Mouse (Mus musculus): Measurements from ENCODE around the gene Slc12a7.

Gene Slc12a7

GRCm38 (mm10) chr13:73763439-73764255, 30.8 kb downstream of the Slc12a7 start:
- DNase-seq (ENCODE audit: low spot score): peak; percentile 91

- peak; percentile 61 for DNase-seq (ENCODE audit: low spot score)
Measured at GRCm38 (mm10) chr13:73764256-73764775, 31.4 kb downstream of the Slc12a7 start.

- DNase-seq (ENCODE audit: low spot score): no peak
Measured at GRCm38 (mm10) chr13:73765393-73765792, 32.5 kb downstream of the Slc12a7 start.

GRCm38 (mm10) chr13:73767224-73767623, 34.3 kb downstream of the Slc12a7 start:
- DNase-seq (ENCODE audit: low spot score): no peak

- no peak for DNase-seq (ENCODE audit: low spot score)
Measured at GRCm38 (mm10) chr13:73767754-73768153, 34.9 kb downstream of the Slc12a7 start.

- DNase-seq (ENCODE audit: low spot score): no peak
Measured at GRCm38 (mm10) chr13:73768311-73768710, 35.4 kb downstream of the Slc12a7 start.

GRCm38 (mm10) chr13:73769916-73770682, 37.2 kb downstream of the Slc12a7 start:
- no peak for DNase-seq (ENCODE audit: low spot score)

- peak; percentile 40 for DNase-seq (ENCODE audit: low spot score)
Measured at GRCm38 (mm10) chr13:73771131-73771530, 38.2 kb downstream of the Slc12a7 start.

GRCm38 (mm10) chr13:73772655-73773054, 39.8 kb downstream of the Slc12a7 start:
- no peak for DNase-seq (ENCODE audit: low spot score)

GRCm38 (mm10) chr13:73773519-73774205, 40.8 kb downstream of the Slc12a7 start:
- DNase-seq (ENCODE audit: low spot score): no peak

- no peak for DNase-seq (ENCODE audit: low spot score)
Measured at GRCm38 (mm10) chr13:73775786-73776185, 42.9 kb downstream of the Slc12a7 start.

- DNase-seq (ENCODE audit: low spot score): no peak
Measured at GRCm38 (mm10) chr13:73777578-73777977, 44.7 kb downstream of the Slc12a7 start.

- no peak for DNase-seq (ENCODE audit: low spot score)
Measured at GRCm38 (mm10) chr13:73782486-73782885, 49.6 kb downstream of the Slc12a7 start.

GRCm38 (mm10) chr13:73792176-73792575, 59.3 kb downstream of the Slc12a7 start:
- DNase-seq (ENCODE audit: low spot score): no peak

GRCm38 (mm10) chr13:73793171-73793570, 60.3 kb downstream of the Slc12a7 start:
- DNase-seq (ENCODE audit: low spot score): no peak

GRCm38 (mm10) chr13:73799110-73799509, 66.2 kb downstream of the Slc12a7 start:
- no peak for DNase-seq (ENCODE audit: low spot score)

- no peak for DNase-seq (ENCODE audit: low spot score)
Measured at GRCm38 (mm10) chr13:73803450-73804178, 70.7 kb downstream of the Slc12a7 start.

GRCm38 (mm10) chr13:73804914-73805313, 72.0 kb downstream of the Slc12a7 start:
- DNase-seq (ENCODE audit: low spot score): no peak

GRCm38 (mm10) chr13:73812936-73813335, 80.0 kb downstream of the Slc12a7 start:
- no peak for DNase-seq (ENCODE audit: low spot score)

GRCm38 (mm10) chr13:73814181-73814580, 81.3 kb downstream of the Slc12a7 start:
- DNase-seq (ENCODE audit: low spot score): no peak

GRCm38 (mm10) chr13:73816338-73816737, 83.4 kb downstream of the Slc12a7 start:
- peak; percentile 41 for DNase-seq (ENCODE audit: low spot score)

- no peak for DNase-seq (ENCODE audit: low spot score)
Measured at GRCm38 (mm10) chr13:73818921-73819320, 86.0 kb downstream of the Slc12a7 start.

Data from embryo, embryonic 10 days (tissue).